12 mouse cellular contexts compared by ENCODE assay signal in the genomic region with DNA sequence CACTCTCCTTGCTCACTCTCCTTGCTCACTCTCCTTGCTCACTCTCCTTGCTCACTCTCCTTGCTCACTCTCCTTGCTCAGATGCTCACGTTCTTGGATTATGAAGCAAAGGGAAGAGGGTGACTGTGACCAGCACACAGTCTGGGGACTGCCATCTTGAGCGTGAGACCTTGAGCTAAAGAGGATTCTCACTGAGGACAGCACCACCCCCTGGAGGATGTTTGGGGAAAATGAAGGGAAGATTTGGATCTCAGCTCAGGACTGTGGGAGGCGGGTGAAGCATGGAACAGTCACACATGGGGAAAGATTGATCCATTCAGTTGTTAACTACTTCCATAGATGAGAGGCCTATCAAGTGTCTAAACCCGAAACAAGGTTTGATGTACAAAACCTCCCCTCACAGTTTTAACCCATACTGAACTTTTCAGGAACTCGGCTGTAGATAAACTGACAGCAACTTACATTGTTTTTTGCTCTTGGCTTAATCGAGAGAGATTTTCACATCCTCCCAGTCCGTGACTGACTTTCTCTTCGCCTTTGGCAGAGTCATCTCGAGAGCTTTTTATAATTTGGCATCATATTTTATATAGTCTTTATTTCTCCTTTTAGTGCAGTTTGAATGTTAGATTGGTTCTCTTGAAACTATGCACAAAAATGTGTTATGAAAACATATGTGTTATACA. TPM values are rescaled to one million over a fixed set of nuclear protein-coding genes. Genes with fewer than 3 reads are reported as not detected.
DNase-seq lines count a peak whose midpoint lies in the region; ATAC-seq and TF ChIP-seq lines count a peak whose summit lies in the region.
"Had no signal": no experiment of that assay in that cellular context is flagged by ENCODE, and none has a peak within 500 bp of the region (broad histone marks: within the 10 kb centered on the region; RNA-seq: fewer than 3 reads in every experiment).

No protein-coding gene starts in this region.

- 62% methylated on average over 9 of the region's 9 CpGs for WGBS in forebrain, postnatal 0 days
- 75% methylated on average over 9 of the region's 9 CpGs for WGBS in forebrain, embryonic 16.5 days
- 45% methylated on average over 9 of the region's 9 CpGs for WGBS in liver, embryonic 14.5 days (ENCODE audit: insufficient replicate concordance)
- WGBS in liver, embryonic 11.5 days: 68% methylated on average over 9 of the region's 9 CpGs

- H3K27ac ChIP-seq in forebrain, postnatal 0 days (ENCODE audit: low read depth, low read length): no peak overlapping the region
- H3K27ac ChIP-seq in forebrain, embryonic 16.5 days (ENCODE audit: low read length): no peak overlapping the region
- H3K27ac ChIP-seq in liver, embryonic 14.5 days: no peak overlapping the region
- H3K27ac ChIP-seq in liver, embryonic 11.5 days (ENCODE audit: low read depth, low read length): no peak overlapping the region
- no peak overlapping the region for H3K27ac ChIP-seq in embryonic fibroblast, embryonic 13.5 days (ENCODE audit: insufficient read depth, low read length)
- H3K27ac ChIP-seq: forebrain, embryonic 10.5 days had no signal

- TF ChIP-seq POLR2A in embryonic fibroblast, embryonic 13.5 days (IDR thresholded peaks at IDR 0.05; ENCODE audit: low read depth, low read length): no peak

- H3K36me3 ChIP-seq in forebrain, postnatal 0 days (ENCODE audit: insufficient read depth): no peaks in the 10 kb centered on the region
- no peaks in the 10 kb centered on the region for H3K36me3 ChIP-seq in forebrain, embryonic 16.5 days (ENCODE audit: control insufficient read depth, insufficient read depth)
- H3K36me3 ChIP-seq in liver, embryonic 14.5 days (replicated peaks; ENCODE audit: control insufficient read depth, insufficient read depth, low read depth): no peaks in the 10 kb centered on the region
- no peaks in the 10 kb centered on the region for H3K36me3 ChIP-seq in liver, embryonic 11.5 days (ENCODE audit: control insufficient read depth, insufficient read depth, low read length)
- H3K36me3 ChIP-seq: forebrain, embryonic 10.5 days had no signal

- H3K27me3 ChIP-seq in forebrain, postnatal 0 days (ENCODE audit: insufficient read depth, low read length): no peaks in the 10 kb centered on the region
- H3K27me3 ChIP-seq in forebrain, embryonic 16.5 days (replicated peaks; ENCODE audit: control insufficient read depth, insufficient read depth, low read length): no peaks in the 10 kb centered on the region
- H3K27me3 ChIP-seq in liver, embryonic 14.5 days (ENCODE audit: control insufficient read depth, insufficient read depth, low read length): no peaks in the 10 kb centered on the region
- H3K27me3 ChIP-seq in liver, embryonic 11.5 days (replicated peaks; ENCODE audit: control insufficient read depth, insufficient read depth, low read length): no peaks in the 10 kb centered on the region

- TF ChIP-seq EP300 in liver, embryonic 14.5 days (IDR thresholded peaks at IDR 0.05; ENCODE audit: low read depth): no peak

- TF ChIP-seq CTCF in forebrain, postnatal 0 days (IDR thresholded peaks at IDR 0.05; ENCODE audit: low read depth): peak; percentile 39
- TF ChIP-seq CTCF in liver, embryonic 14.5 days (IDR thresholded peaks at IDR 0.05; ENCODE audit: low read depth): peak; percentile 38; the same call in 1 of the 2 replicates
- 0 out of 2 replicates have a peak, but pooled peaks have one; percentile 14 for TF ChIP-seq CTCF in embryonic fibroblast, embryonic 13.5 days (IDR thresholded peaks at IDR 0.05; ENCODE audit: borderline replicate concordance, insufficient read depth, low read length)

- ATAC-seq in forebrain, postnatal 0 days: no peak; the same call in 1 of the 2 replicates
- no peak for ATAC-seq in forebrain, embryonic 16.5 days
- ATAC-seq in liver, embryonic 14.5 days (ENCODE audit: insufficient read depth): no peak
- ATAC-seq in liver, embryonic 11.5 days (replicated peaks; ENCODE audit: low FRiP score): no peak
- ATAC-seq: activated CD4-positive, CD25-positive, alpha-beta regulatory T cell, adult 4 months had no signal

- no peak overlapping the region for H3K9ac ChIP-seq in forebrain, postnatal 0 days
- H3K9ac ChIP-seq in forebrain, embryonic 16.5 days (replicated peaks; ENCODE audit: low read depth, low read length): no peak overlapping the region
- no peak overlapping the region for H3K9ac ChIP-seq in liver, embryonic 14.5 days (replicated peaks)
- H3K9ac ChIP-seq in liver, embryonic 11.5 days (ENCODE audit: low read depth, low read length): no peak overlapping the region

- no peak overlapping the region for H3K4me2 ChIP-seq in forebrain, postnatal 0 days (ENCODE audit: low read depth)
- no peak overlapping the region for H3K4me2 ChIP-seq in forebrain, embryonic 16.5 days (ENCODE audit: low read length)
- no peak overlapping the region for H3K4me2 ChIP-seq in liver, embryonic 14.5 days (ENCODE audit: low read depth)
- no peak overlapping the region for H3K4me2 ChIP-seq in liver, embryonic 11.5 days

- no peak for DNase-seq in forebrain, postnatal 0 days
- DNase-seq in liver, embryonic 14.5 days (ENCODE audit: low read depth in 3 of 3, low spot score in 3 of 3): no peak
- no peak for DNase-seq in liver, embryonic 11.5 days (ENCODE audit: low spot score)
- DNase-seq in ES-CJ7 (ENCODE audit: low read depth, low spot score): peak; percentile 56
- no peak for DNase-seq in layer of hippocampus, postnatal 14 days (ENCODE audit: low spot score in 2 of 2)
- DNase-seq in cerebellum, adult 9-11 months: no peak
- DNase-seq: cerebellum, postnatal 10 days; retina, postnatal 1 day had no signal

- no peak overlapping the region for H3K4me3 ChIP-seq in forebrain, postnatal 0 days (ENCODE audit: low read depth, low read length)
- no peak overlapping the region for H3K4me3 ChIP-seq in forebrain, embryonic 16.5 days (replicated peaks; ENCODE audit: low read length)
- H3K4me3 ChIP-seq in liver, embryonic 14.5 days (ENCODE audit: insufficient read depth in 1 of 2, low read depth in 2 of 2, low read length in 2 of 2): no peak overlapping the region
- H3K4me3 ChIP-seq in liver, embryonic 11.5 days (ENCODE audit: low read depth, low read length): no peak overlapping the region
- no peak overlapping the region for H3K4me3 ChIP-seq in embryonic fibroblast, embryonic 13.5 days (ENCODE audit: insufficient read depth, low read length)
- H3K4me3 ChIP-seq: forebrain, embryonic 10.5 days had no signal

- H3K4me1 ChIP-seq in forebrain, postnatal 0 days (ENCODE audit: insufficient read depth): no peaks in the 10 kb centered on the region
- H3K4me1 ChIP-seq in forebrain, embryonic 16.5 days (replicated peaks; ENCODE audit: control insufficient read depth, insufficient read depth, low read length): no peaks in the 10 kb centered on the region
- H3K4me1 ChIP-seq in liver, embryonic 14.5 days (replicated peaks; ENCODE audit: control insufficient read depth in 2 of 2, insufficient read depth in 2 of 2, low read length in 1 of 2): no peaks in the 10 kb centered on the region
- H3K4me1 ChIP-seq in liver, embryonic 11.5 days (replicated peaks; ENCODE audit: control insufficient read depth, insufficient read depth, low read length): peaks cover 11% of the 10 kb centered on the region; the same call in 1 of the 2 replicates
- no peaks in the 10 kb centered on the region for H3K4me1 ChIP-seq in embryonic fibroblast, embryonic 13.5 days (ENCODE audit: control insufficient read depth, insufficient read depth, low read length)

- H3K9me3 ChIP-seq in forebrain, postnatal 0 days (ENCODE audit: low read length): no peaks in the 10 kb centered on the region
- H3K9me3 ChIP-seq in forebrain, embryonic 16.5 days (ENCODE audit: control insufficient read depth, low read length): no peaks in the 10 kb centered on the region
- H3K9me3 ChIP-seq in liver, embryonic 14.5 days (ENCODE audit: control insufficient read depth, low read length): no peaks in the 10 kb centered on the region
- H3K9me3 ChIP-seq in liver, embryonic 11.5 days (ENCODE audit: control insufficient read depth, low read length): no peaks in the 10 kb centered on the region
- H3K9me3 ChIP-seq: forebrain, embryonic 10.5 days had no signal

RNA-seq across cellular contexts. Expression of gene Cpm, which starts 7.9 kb away (rescaled TPM):
- total RNA-seq in forebrain, postnatal 0 days (2014; rRNA removed): 3.0 and 3.4 TPM in 2 replicates
- polyA plus RNA-seq in forebrain, postnatal 0 days (2015; fragmentation: Nextera tagmentation; extraction: Ambion mirVana): 4.4 and 7.5 TPM in 2 replicates
- polyA plus RNA-seq in forebrain, embryonic 16.5 days (2015; fragmentation: Nextera tagmentation; extraction: Ambion mirVana): 4.5 and 4.6 TPM in 2 replicates
- 3.9 and 4.0 TPM in 2 replicates for polyA plus RNA-seq in liver, embryonic 14.5 days (2012; rRNA removed)
- polyA plus RNA-seq in liver, embryonic 14.5 days (2014; fragmentation: Nextera tagmentation; extraction: Ambion mirVana): 9.1 and 12.1 TPM in 2 replicates
- polyA plus RNA-seq in liver, embryonic 11.5 days (2014; fragmentation: Nextera tagmentation; extraction: Ambion mirVana): 55.7 and 55.9 TPM in 2 replicates
- 1.4 and 1.6 TPM in 2 replicates for polyA plus RNA-seq in embryonic fibroblast, embryonic 13.5 days (2011; ENCODE audit: insufficient read length, low read depth, missing spikeins)
- 1 to 10 TPM; 7.7 to 7.8 TPM for total RNA-seq in layer of hippocampus, postnatal 14 days (2021)
